Mouse (Mus musculus): Measurements from ENCODE around the gene Prss22. TPM values are rescaled to one million over a fixed set of nuclear protein-coding genes. Genes with fewer than 3 reads are reported as not detected.

Gene Prss22
- total and polyA plus RNA-seq, 2 experiments: not detected

DNA sequence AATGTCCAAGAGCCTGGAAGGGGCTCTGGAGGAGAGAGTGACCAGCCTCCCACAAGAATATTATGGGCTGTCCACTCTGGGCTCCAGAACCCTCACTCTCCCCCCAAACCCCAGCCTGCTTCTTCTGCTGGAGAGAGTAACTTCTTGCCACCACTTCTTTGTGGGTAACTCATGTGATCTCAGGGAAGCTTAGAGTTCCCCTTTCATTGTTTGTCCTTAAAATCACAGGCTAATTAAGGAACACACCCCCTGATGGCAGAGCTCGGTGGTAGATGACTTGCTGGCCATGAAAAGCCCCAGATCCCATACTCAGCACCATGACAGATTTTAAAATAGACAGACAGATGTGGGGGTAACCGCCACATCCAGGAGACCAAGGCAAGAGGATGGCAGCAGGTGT, 9.0 kb upstream of the Prss22 start:
- Histone ChIP-seq H3K79me2 (ENCODE audit: control insufficient read depth, insufficient read depth, low read length) (no peaks in the 10 kb centered on the region), H3K36me3 (ENCODE audit: control insufficient read depth, insufficient read depth, low read length) (no peaks in the 10 kb centered on the region), H3K27me3 (ENCODE audit: control insufficient read depth, insufficient read depth, low read length) (no peaks in the 10 kb centered on the region), H3K27ac (replicated peaks; ENCODE audit: insufficient read depth, low read depth, low read length) (no peak overlapping the region; the same call in 1 of the 2 replicates), H3K4me3 (ENCODE audit: insufficient read depth, low read depth, low read length) (no peak overlapping the region), H3K9ac (ENCODE audit: low read depth, low read length) (no peak overlapping the region), H3K4me1 (ENCODE audit: control insufficient read depth, insufficient read depth, low read length) (no peaks in the 10 kb centered on the region)
- WGBS: 44% methylated on average over 2 of the region's 2 CpGs
- DNase-seq (ENCODE audit: extremely low read depth, low read depth, low spot score): peak; percentile 39
- TF ChIP-seq CTCF (IDR thresholded peaks at IDR 0.05; ENCODE audit: low read depth, low read length) (no peak), POLR2A (IDR thresholded peaks at IDR 0.05; ENCODE audit: extremely low read depth, insufficient read depth, low read length) (no peak)

DNA sequence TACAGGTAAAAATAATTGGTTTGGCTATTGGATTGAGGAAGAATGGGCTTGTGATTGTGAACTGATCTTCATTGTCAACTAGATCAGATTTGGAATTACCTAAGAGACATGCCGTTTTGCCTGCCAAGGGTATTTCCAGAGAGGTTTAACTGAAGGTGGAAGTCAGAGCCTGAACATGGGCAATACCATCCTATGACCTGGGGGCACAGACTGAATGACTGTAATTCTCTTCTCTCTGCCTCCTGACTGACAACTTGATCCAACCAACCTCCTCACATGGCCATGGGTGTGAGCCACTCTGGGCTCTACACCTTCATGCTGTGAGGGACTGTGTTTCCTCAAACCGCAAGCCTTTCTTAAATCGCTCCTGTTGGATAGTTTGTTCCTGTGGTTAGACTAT, 7.1 kb upstream of the Prss22 start:
- WGBS: 94% methylated on average over 3 of the region's 3 CpGs
- DNase-seq (ENCODE audit: extremely low read depth, low read depth, low spot score): no peak
- Histone ChIP-seq H3K27me3 (ENCODE audit: control insufficient read depth, insufficient read depth, low read length) (no peaks in the 10 kb centered on the region), H3K9ac (ENCODE audit: low read depth, low read length) (no peak overlapping the region), H3K4me1 (ENCODE audit: control insufficient read depth, insufficient read depth, low read length) (no peaks in the 10 kb centered on the region), H3K4me3 (ENCODE audit: insufficient read depth, low read depth, low read length) (no peak overlapping the region), H3K79me2 (ENCODE audit: control insufficient read depth, insufficient read depth, low read length) (no peaks in the 10 kb centered on the region), H3K27ac (replicated peaks; ENCODE audit: insufficient read depth, low read depth, low read length) (no peak overlapping the region), H3K36me3 (ENCODE audit: control insufficient read depth, insufficient read depth, low read length) (no peaks in the 10 kb centered on the region)
- no peak for TF ChIP-seq POLR2A (IDR thresholded peaks at IDR 0.05; ENCODE audit: extremely low read depth, insufficient read depth, low read length)
- no peak for TF ChIP-seq CTCF (IDR thresholded peaks at IDR 0.05; ENCODE audit: low read depth, low read length)

GRCm38 (mm10) chr17:24004071-24004665, 6.3 kb upstream of the Prss22 start:
- Histone ChIP-seq H3K79me2 (ENCODE audit: control insufficient read depth, insufficient read depth, low read length) (no peaks in the 10 kb centered on the region), H3K4me1 (ENCODE audit: control insufficient read depth, insufficient read depth, low read length) (no peaks in the 10 kb centered on the region), H3K27ac (replicated peaks; ENCODE audit: insufficient read depth, low read depth, low read length) (no peak overlapping the region), H3K27me3 (ENCODE audit: control insufficient read depth, insufficient read depth, low read length) (no peaks in the 10 kb centered on the region), H3K4me3 (ENCODE audit: insufficient read depth, low read depth, low read length) (no peak overlapping the region), H3K9ac (ENCODE audit: low read depth, low read length) (no peak overlapping the region), H3K36me3 (ENCODE audit: control insufficient read depth, insufficient read depth, low read length) (no peaks in the 10 kb centered on the region)
- WGBS: 94% methylated on average over 14 of the region's 14 CpGs
- TF ChIP-seq POLR2A (IDR thresholded peaks at IDR 0.05; ENCODE audit: extremely low read depth, insufficient read depth, low read length): no peak
- no peak for TF ChIP-seq CTCF (IDR thresholded peaks at IDR 0.05; ENCODE audit: low read depth, low read length)
- no peak for DNase-seq (ENCODE audit: extremely low read depth, low read depth, low spot score)

- Histone ChIP-seq H3K79me2 (ENCODE audit: control insufficient read depth, insufficient read depth, low read length) (no peaks in the 10 kb centered on the region), H3K4me3 (ENCODE audit: insufficient read depth, low read depth, low read length) (no peak overlapping the region), H3K27ac (replicated peaks; ENCODE audit: insufficient read depth, low read depth, low read length) (no peak overlapping the region), H3K36me3 (ENCODE audit: control insufficient read depth, insufficient read depth, low read length) (no peaks in the 10 kb centered on the region), H3K4me1 (ENCODE audit: control insufficient read depth, insufficient read depth, low read length) (no peaks in the 10 kb centered on the region), H3K9ac (ENCODE audit: low read depth, low read length) (no peak overlapping the region), H3K27me3 (ENCODE audit: control insufficient read depth, insufficient read depth, low read length) (no peaks in the 10 kb centered on the region)
- no peak for DNase-seq (ENCODE audit: extremely low read depth, low read depth, low spot score)
- WGBS: 34% methylated on average over 5 of the region's 5 CpGs
- TF ChIP-seq CTCF (IDR thresholded peaks at IDR 0.05; ENCODE audit: low read depth, low read length) (no peak), POLR2A (IDR thresholded peaks at IDR 0.05; ENCODE audit: extremely low read depth, insufficient read depth, low read length) (no peak)
These were observed 2.5 kb upstream of the Prss22 start for GRCm38 (mm10) chr17:24000404-24000803.

GRCm38 (mm10) chr17:23998383-23998782, 483 bp upstream of the Prss22 start:
- no peaks in the 10 kb centered on the region for H3K36me3 ChIP-seq (ENCODE audit: control insufficient read depth, insufficient read depth, low read length)
- H3K9ac ChIP-seq (ENCODE audit: low read depth, low read length): no peak overlapping the region
- 64% methylated on average over 6 of the region's 6 CpGs for WGBS
- no peaks in the 10 kb centered on the region for H3K4me1 ChIP-seq (ENCODE audit: control insufficient read depth, insufficient read depth, low read length)
- H3K27ac ChIP-seq (replicated peaks; ENCODE audit: insufficient read depth, low read depth, low read length): no peak overlapping the region
- H3K4me3 ChIP-seq (ENCODE audit: insufficient read depth, low read depth, low read length): no peak overlapping the region
- no peaks in the 10 kb centered on the region for H3K27me3 ChIP-seq (ENCODE audit: control insufficient read depth, insufficient read depth, low read length)
- no peak for DNase-seq (ENCODE audit: extremely low read depth, low read depth, low spot score)
- no peak for TF ChIP-seq CTCF (IDR thresholded peaks at IDR 0.05; ENCODE audit: low read depth, low read length)
- TF ChIP-seq POLR2A (IDR thresholded peaks at IDR 0.05; ENCODE audit: extremely low read depth, insufficient read depth, low read length): no peak
- H3K79me2 ChIP-seq (ENCODE audit: control insufficient read depth, insufficient read depth, low read length): no peaks in the 10 kb centered on the region

DNA sequence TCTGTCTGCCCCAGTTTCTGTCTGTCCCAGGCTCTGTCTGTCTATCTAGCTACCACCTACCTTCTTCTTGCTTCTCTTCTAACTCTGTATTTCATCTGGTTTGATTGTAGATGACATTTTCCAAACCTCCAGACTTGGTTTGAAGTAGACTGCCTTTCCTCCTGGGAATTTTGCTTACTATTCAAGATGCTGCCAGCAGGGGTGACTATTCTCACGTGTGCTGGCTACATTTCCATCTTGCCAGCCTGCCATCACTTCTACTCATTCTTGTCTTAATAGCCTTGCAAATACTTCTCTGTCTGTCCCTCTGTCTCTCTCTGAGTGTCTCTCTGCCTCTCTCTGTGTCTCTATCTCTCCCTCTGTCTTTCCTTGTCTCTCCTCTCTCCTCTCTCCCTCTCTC, 2.5 kb downstream of the Prss22 start:
- H3K9ac ChIP-seq (ENCODE audit: low read depth, low read length): no peak overlapping the region
- no peaks in the 10 kb centered on the region for H3K27me3 ChIP-seq (ENCODE audit: control insufficient read depth, insufficient read depth, low read length)
- DNase-seq (ENCODE audit: extremely low read depth, low read depth, low spot score): no peak
- H3K36me3 ChIP-seq (ENCODE audit: control insufficient read depth, insufficient read depth, low read length): no peaks in the 10 kb centered on the region
- WGBS: 41% methylated on average over 1 of the region's 1 CpGs
- H3K79me2 ChIP-seq (ENCODE audit: control insufficient read depth, insufficient read depth, low read length): no peaks in the 10 kb centered on the region
- no peak for TF ChIP-seq POLR2A (IDR thresholded peaks at IDR 0.05; ENCODE audit: extremely low read depth, insufficient read depth, low read length)
- TF ChIP-seq CTCF (IDR thresholded peaks at IDR 0.05; ENCODE audit: low read depth, low read length): no peak
- no peak overlapping the region for H3K4me3 ChIP-seq (ENCODE audit: insufficient read depth, low read depth, low read length)
- no peak overlapping the region for H3K27ac ChIP-seq (replicated peaks; ENCODE audit: insufficient read depth, low read depth, low read length)
- no peaks in the 10 kb centered on the region for H3K4me1 ChIP-seq (ENCODE audit: control insufficient read depth, insufficient read depth, low read length)

All from liver, adult 2 months (tissue).